12 mouse cellular contexts compared by ENCODE assay signal in the genomic region with DNA sequence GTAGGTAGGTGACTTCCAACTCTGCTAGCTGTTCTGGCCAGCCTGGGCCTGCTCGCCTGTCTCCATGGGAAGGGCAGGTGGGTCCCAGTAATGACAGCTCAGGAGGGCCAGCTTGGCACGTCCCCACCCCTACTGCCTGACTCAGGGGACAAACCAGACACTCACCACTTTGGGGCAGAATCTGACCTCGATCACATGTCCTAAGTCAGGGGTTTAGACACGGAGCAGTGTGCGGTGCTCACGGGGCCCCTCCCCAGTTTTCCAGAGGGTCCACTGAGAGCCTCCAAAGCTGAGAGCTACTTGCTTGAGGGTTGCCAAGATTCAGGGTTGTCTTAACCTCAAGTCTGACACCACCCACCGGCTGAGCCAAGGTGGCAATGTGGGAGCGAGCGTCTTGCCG. TPM values are rescaled to one million over a fixed set of nuclear protein-coding genes. Genes with fewer than 3 reads are reported as not detected.
A peak's percentile ranks its signal among the peaks of the same experiment; 100 is the strongest.
DNase-seq lines count a peak whose midpoint lies in the region; ATAC-seq and TF ChIP-seq lines count a peak whose summit lies in the region.
"Had no signal": no experiment of that assay in that cellular context is flagged by ENCODE, and none has a peak within 500 bp of the region (broad histone marks: within the 10 kb centered on the region; RNA-seq: fewer than 3 reads in every experiment).

No protein-coding gene starts in this region.

- H3K36me3 ChIP-seq in heart, embryonic 11.5 days (ENCODE audit: control insufficient read depth, insufficient read depth, low read length), result peaks cover 12% of the 10 kb centered on the region; the same call in 1 of the 2 replicates
- peaks cover 16% of the 10 kb centered on the region for H3K36me3 ChIP-seq in lung, embryonic 14.5 days (ENCODE audit: insufficient read depth)
- H3K36me3 ChIP-seq in heart, embryonic 16.5 days (ENCODE audit: control insufficient read depth, insufficient read depth), result peaks cover 5% of the 10 kb centered on the region; the same call in 1 of the 2 replicates
- H3K36me3 ChIP-seq in neural tube, embryonic 13.5 days, result 0 out of 2 replicates have a peak, but pooled peaks cover 3% of the 10 kb centered on the region

- no peak overlapping the region for H3K9ac ChIP-seq in heart, embryonic 11.5 days (ENCODE audit: low read depth, low read length)
- no peak overlapping the region; the same call in 1 of the 2 replicates for H3K9ac ChIP-seq in lung, embryonic 14.5 days
- peak overlapping the region; percentile 43; the same call in 1 of the 2 replicates for H3K9ac ChIP-seq in heart, embryonic 16.5 days (ENCODE audit: low read length)
- no peak overlapping the region for H3K9ac ChIP-seq in neural tube, embryonic 13.5 days
- H3K9ac ChIP-seq: kidney, embryonic 15.5 days had no signal

- WGBS in heart, embryonic 11.5 days (ENCODE audit: insufficient replicate concordance), result 77% methylated on average over 10 of the region's 10 CpGs
- WGBS in lung, embryonic 14.5 days, result 77% methylated on average over 10 of the region's 10 CpGs
- WGBS in heart, embryonic 16.5 days, result 70% methylated on average over 10 of the region's 10 CpGs
- WGBS in neural tube, embryonic 13.5 days, result 73% methylated on average over 10 of the region's 10 CpGs

- ATAC-seq in heart, embryonic 11.5 days (replicated peaks; ENCODE audit: insufficient number of reproducible peaks, low FRiP score, low TSS enrichment), result no peak
- ATAC-seq in lung, embryonic 14.5 days (ENCODE audit: insufficient read depth), result no peak
- ATAC-seq in heart, embryonic 16.5 days (replicated peaks; ENCODE audit: extremely low read depth, insufficient read depth, low FRiP score), result no peak
- ATAC-seq in neural tube, embryonic 13.5 days (ENCODE audit: low read depth), result peak; percentile 9; the same call in 1 of the 2 replicates

- TF ChIP-seq CTCF in lung, embryonic 14.5 days (IDR thresholded peaks at IDR 0.05; ENCODE audit: low read depth), result no peak

- H3K4me2 ChIP-seq in heart, embryonic 11.5 days, result peak overlapping the region; percentile 50
- no peak overlapping the region for H3K4me2 ChIP-seq in lung, embryonic 14.5 days
- no peak overlapping the region for H3K4me2 ChIP-seq in heart, embryonic 16.5 days (ENCODE audit: low read depth, low read length)
- 0 out of 2 replicates have a peak overlapping the region, but pooled peaks have one; percentile 7 for H3K4me2 ChIP-seq in neural tube, embryonic 13.5 days
- H3K4me2 ChIP-seq: kidney, embryonic 15.5 days had no signal

- H3K4me3 ChIP-seq in heart, embryonic 11.5 days (ENCODE audit: low read depth, low read length), result no peak overlapping the region
- H3K4me3 ChIP-seq in lung, embryonic 14.5 days (ENCODE audit: low read depth, low read length), result no peak overlapping the region
- no peak overlapping the region for H3K4me3 ChIP-seq in heart, embryonic 16.5 days (ENCODE audit: low read length)
- H3K4me3 ChIP-seq in neural tube, embryonic 13.5 days, result no peak overlapping the region
- H3K4me3 ChIP-seq: kidney, embryonic 15.5 days had no signal

- H3K9me3 ChIP-seq in heart, embryonic 11.5 days (replicated peaks; ENCODE audit: control insufficient read depth, low read length), result no peaks in the 10 kb centered on the region
- no peaks in the 10 kb centered on the region for H3K9me3 ChIP-seq in lung, embryonic 14.5 days (ENCODE audit: low read depth, low read length)
- H3K9me3 ChIP-seq in heart, embryonic 16.5 days (replicated peaks; ENCODE audit: control insufficient read depth, low read length), result no peaks in the 10 kb centered on the region
- H3K9me3 ChIP-seq in neural tube, embryonic 13.5 days, result no peaks in the 10 kb centered on the region
- H3K9me3 ChIP-seq: kidney, embryonic 15.5 days had no signal

- DNase-seq in heart, adult 18-20 months, result no peak
- no peak for DNase-seq in lung, embryonic 14.5 days
- DNase-seq in lung, adult 18-20 months, result no peak
- DNase-seq in adrenal gland, postnatal 14 days, result no peak
- DNase-seq in cerebellum, postnatal 36 days, result no peak
- DNase-seq: thymus, postnatal 36 days had no signal

- peak overlapping the region; percentile 91 for H3K27ac ChIP-seq in heart, embryonic 11.5 days (ENCODE audit: low read depth, low read length)
- H3K27ac ChIP-seq in lung, embryonic 14.5 days (ENCODE audit: low read depth), result peak overlapping the region; percentile 78; the same call in 1 of the 2 replicates
- H3K27ac ChIP-seq in heart, embryonic 16.5 days (ENCODE audit: low read length), result peak overlapping the region; percentile 95
- H3K27ac ChIP-seq in neural tube, embryonic 13.5 days (replicated peaks), result peak overlapping the region; percentile 93

- no peaks in the 10 kb centered on the region for H3K27me3 ChIP-seq in heart, embryonic 11.5 days (ENCODE audit: control insufficient read depth, insufficient read depth, low read length)
- no peaks in the 10 kb centered on the region for H3K27me3 ChIP-seq in lung, embryonic 14.5 days (ENCODE audit: insufficient read depth, low read length)
- no peaks in the 10 kb centered on the region for H3K27me3 ChIP-seq in heart, embryonic 16.5 days (ENCODE audit: control insufficient read depth, insufficient read depth, low read length)
- no peaks in the 10 kb centered on the region for H3K27me3 ChIP-seq in neural tube, embryonic 13.5 days
- H3K27me3 ChIP-seq: kidney, embryonic 15.5 days had no signal

- H3K4me1 ChIP-seq in heart, embryonic 11.5 days (ENCODE audit: control insufficient read depth, insufficient read depth, low read length), result peaks cover 77% of the 10 kb centered on the region
- peaks cover 35% of the 10 kb centered on the region for H3K4me1 ChIP-seq in lung, embryonic 14.5 days (ENCODE audit: insufficient read depth)
- peaks cover 74% of the 10 kb centered on the region for H3K4me1 ChIP-seq in heart, embryonic 16.5 days (ENCODE audit: control insufficient read depth, insufficient read depth, low read length)
- peaks cover 78% of the 10 kb centered on the region for H3K4me1 ChIP-seq in neural tube, embryonic 13.5 days (replicated peaks)

RNA-seq across cellular contexts. Expression of gene Efhd2, which starts 6.7 kb away (rescaled TPM):
- 59.2 and 63.4 TPM in 2 replicates for polyA plus RNA-seq in heart, embryonic 11.5 days (2014; fragmentation: Nextera tagmentation; extraction: Ambion mirVana)
- total RNA-seq in heart, adult 18-20 months (2021), result 10 to 100 TPM; 21.7 to 22.8 TPM
- polyA plus RNA-seq in lung, embryonic 14.5 days (2014; fragmentation: Nextera tagmentation; extraction: Ambion mirVana), result 56.5 and 64.6 TPM in 2 replicates
- polyA plus RNA-seq in heart, embryonic 16.5 days (2015; fragmentation: Nextera tagmentation; extraction: Ambion mirVana), result 79.2 and 80.4 TPM in 2 replicates
- polyA plus RNA-seq in neural tube, embryonic 13.5 days (2015; fragmentation: Nextera tagmentation; extraction: Ambion mirVana), result 65.7 and 67.1 TPM in 2 replicates
- total RNA-seq in adrenal gland, postnatal 14 days (2021), result 21.4 and 28.2 TPM in 2 replicates

RNA-seq across cellular contexts. Expression of gene Ctrc, which starts 21.9 kb away (rescaled TPM):
- not detected in 2 replicates for polyA plus RNA-seq in heart, embryonic 11.5 days (2014; fragmentation: Nextera tagmentation; extraction: Ambion mirVana)
- not detected for total RNA-seq in heart, adult 18-20 months (2021)
- not detected in 2 replicates for polyA plus RNA-seq in lung, embryonic 14.5 days (2014; fragmentation: Nextera tagmentation; extraction: Ambion mirVana)
- not detected in 2 replicates for polyA plus RNA-seq in heart, embryonic 16.5 days (2015; fragmentation: Nextera tagmentation; extraction: Ambion mirVana)
- polyA plus RNA-seq in neural tube, embryonic 13.5 days (2015; fragmentation: Nextera tagmentation; extraction: Ambion mirVana), result not detected in 2 replicates
- total RNA-seq in adrenal gland, postnatal 14 days (2021), result not detected in 2 replicates
- total RNA-seq: gastrocnemius, adult 8-10 months; left cerebral cortex, adult 8-10 months had no signal
- polyA plus RNA-seq: kidney, embryonic 15.5 days had no signal

RNA-seq across cellular contexts. Expression of gene Cela2a, which starts 42.1 kb away (rescaled TPM):
- polyA plus RNA-seq in heart, embryonic 11.5 days (2014; fragmentation: Nextera tagmentation; extraction: Ambion mirVana), result not detected in 2 replicates
- total RNA-seq in heart, adult 18-20 months (2021), result not detected
- polyA plus RNA-seq in lung, embryonic 14.5 days (2014; fragmentation: Nextera tagmentation; extraction: Ambion mirVana), result not detected in 2 replicates
- polyA plus RNA-seq in heart, embryonic 16.5 days (2015; fragmentation: Nextera tagmentation; extraction: Ambion mirVana), result 0.63 TPM in 1 of 2 replicates, not detected in the other
- polyA plus RNA-seq in neural tube, embryonic 13.5 days (2015; fragmentation: Nextera tagmentation; extraction: Ambion mirVana), result not detected in 2 replicates
- total RNA-seq in adrenal gland, postnatal 14 days (2021), result 0.56 TPM in 1 of 2 replicates, not detected in the other
- total RNA-seq: gastrocnemius, adult 8-10 months; left cerebral cortex, adult 8-10 months had no signal

Comparison
In these comparisons a context has a peak if more than half of its experiments do, and no peak if none do; other contexts are left out.
1. H3K4me2 ChIP-seq: peak in heart, embryonic 11.5 days (single experiment) and neural tube, embryonic 13.5 days (single experiment); none in lung, embryonic 14.5 days (single experiment) and heart, embryonic 16.5 days (single experiment).
2. Peak in every context shown above with its lines, with median percentiles within 50 percentile points of each other: H3K27ac ChIP-seq.